9 mouse cellular contexts compared by ENCODE assay signal in genomic region chr2:106856361-106856961, GRCm38 (mm10).
DNase-seq lines count a peak whose midpoint lies in the region; ATAC-seq lines count a peak whose summit lies in the region.
"Had no signal": no experiment of that assay in that cellular context is flagged by ENCODE, and none has a peak within 500 bp of the region (broad histone marks: within the 10 kb centered on the region; RNA-seq: fewer than 3 reads in every experiment).

No protein-coding gene starts in this region.

- H3K36me3 ChIP-seq in kidney, embryonic 14.5 days (ENCODE audit: control insufficient read depth, insufficient read depth, low read length): no peaks in the 10 kb centered on the region
- H3K36me3 ChIP-seq in hindbrain, embryonic 13.5 days: no peaks in the 10 kb centered on the region
- H3K36me3 ChIP-seq in midbrain, embryonic 14.5 days (ENCODE audit: control insufficient read depth, insufficient read depth, low read length): no peaks in the 10 kb centered on the region

- H3K27me3 ChIP-seq in kidney, embryonic 14.5 days (ENCODE audit: control insufficient read depth, insufficient read depth, low read length): no peaks in the 10 kb centered on the region
- H3K27me3 ChIP-seq in hindbrain, embryonic 13.5 days: no peaks in the 10 kb centered on the region
- no peaks in the 10 kb centered on the region for H3K27me3 ChIP-seq in midbrain, embryonic 14.5 days (ENCODE audit: control insufficient read depth, insufficient read depth, low read length)
- H3K27me3 ChIP-seq: megakaryocyte, embryonic 14.5 days had no signal

- H3K9ac ChIP-seq in kidney, embryonic 14.5 days (ENCODE audit: low read depth, low read length): no peak overlapping the region; the same call in 1 of the 2 replicates
- H3K9ac ChIP-seq in hindbrain, embryonic 13.5 days: no peak overlapping the region
- no peak overlapping the region for H3K9ac ChIP-seq in midbrain, embryonic 14.5 days (replicated peaks; ENCODE audit: low read length)

- H3K27ac ChIP-seq in kidney, embryonic 14.5 days (ENCODE audit: low read depth, low read length): peak overlapping the region; percentile 25; the same call in 1 of the 2 replicates
- H3K27ac ChIP-seq in hindbrain, embryonic 13.5 days: 0 out of 2 replicates have a peak overlapping the region, but pooled peaks have one; percentile 3
- peak overlapping the region; percentile 16 for H3K27ac ChIP-seq in midbrain, embryonic 14.5 days (replicated peaks; ENCODE audit: low read depth, low read length)

- no peak overlapping the region for H3K4me2 ChIP-seq in kidney, embryonic 14.5 days (replicated peaks; ENCODE audit: low read depth, low read length)
- no peak overlapping the region for H3K4me2 ChIP-seq in hindbrain, embryonic 13.5 days
- H3K4me2 ChIP-seq in midbrain, embryonic 14.5 days (ENCODE audit: low read length): no peak overlapping the region

- 18% methylated on average over 9 of the region's 9 CpGs for WGBS in kidney, embryonic 14.5 days
- WGBS in hindbrain, embryonic 13.5 days: 18% methylated on average over 9 of the region's 9 CpGs
- WGBS in midbrain, embryonic 14.5 days: 10% methylated on average over 9 of the region's 9 CpGs

- H3K4me1 ChIP-seq in kidney, embryonic 14.5 days (ENCODE audit: control insufficient read depth, insufficient read depth, low read length): peaks cover 36% of the 10 kb centered on the region
- peaks cover 54% of the 10 kb centered on the region for H3K4me1 ChIP-seq in hindbrain, embryonic 13.5 days (replicated peaks)
- H3K4me1 ChIP-seq in midbrain, embryonic 14.5 days (ENCODE audit: control insufficient read depth, insufficient read depth, low read length): peaks cover 58% of the 10 kb centered on the region
- H3K4me1 ChIP-seq: megakaryocyte, embryonic 14.5 days had no signal

- 0 out of 2 replicates have a peak, but pooled peaks have one; percentile 10 for ATAC-seq in kidney, embryonic 14.5 days (ENCODE audit: low FRiP score, low TSS enrichment)
- no peak for ATAC-seq in hindbrain, embryonic 13.5 days (ENCODE audit: low FRiP score)
- ATAC-seq in midbrain, embryonic 14.5 days (ENCODE audit: low FRiP score, low TSS enrichment): peak; percentile 26

- no peak for DNase-seq in kidney, postnatal 4 days
- peak; percentile 66 for DNase-seq in embryo, embryonic 11 days
- peak; percentile 49 for DNase-seq in midbrain, embryonic 14.5 days
- no peak for DNase-seq in cerebellum, adult 18-20 months
- no peak for DNase-seq in frontal cortex, postnatal 36 days (ENCODE audit: low spot score in 2 of 2)
- DNase-seq in thymus, postnatal 4 days: no peak

- H3K4me3 ChIP-seq in kidney, embryonic 14.5 days (ENCODE audit: low read length): no peak overlapping the region
- no peak overlapping the region for H3K4me3 ChIP-seq in hindbrain, embryonic 13.5 days
- no peak overlapping the region for H3K4me3 ChIP-seq in midbrain, embryonic 14.5 days (replicated peaks; ENCODE audit: low read depth, low read length)
- H3K4me3 ChIP-seq: megakaryocyte, embryonic 14.5 days had no signal

- H3K9me3 ChIP-seq in kidney, embryonic 14.5 days (ENCODE audit: control insufficient read depth, low read length): no peaks in the 10 kb centered on the region
- H3K9me3 ChIP-seq in hindbrain, embryonic 13.5 days: no peaks in the 10 kb centered on the region
- no peaks in the 10 kb centered on the region for H3K9me3 ChIP-seq in midbrain, embryonic 14.5 days (ENCODE audit: control insufficient read depth, low read length)

Comparison
In these comparisons a context has a peak if more than half of its experiments do, and no peak if none do; other contexts are left out.
1. DNase-seq: peak in embryo, embryonic 11 days (single experiment) and midbrain, embryonic 14.5 days (single experiment); none in kidney, postnatal 4 days (0 of 2), cerebellum, adult 18-20 months (0 of 2), frontal cortex, postnatal 36 days (0 of 2) and thymus, postnatal 4 days (single experiment).
2. Peak in every context shown above with its lines, with median percentiles within 50 percentile points of each other: H3K27ac ChIP-seq.